Mouse (Mus musculus) myocyte (in vitro differentiated cells): ENCODE results near the gene Olfr1404. TPM values are rescaled to one million over a fixed set of nuclear protein-coding genes. Genes with fewer than 3 reads are reported as not detected.
"Not testable (repeated sequence)": the region's sequence is repeated elsewhere in the genome, so short reads cannot be mapped to it uniquely, and the experiment has no call there.

Experiments used
- H3K27me3 ChIP-seq: one replicate; pipeline ENCODE4 v1.6.1; 2011; ENCODE audit not compliant: control insufficient read depth, insufficient read depth, insufficient read length
- H3K36me3 ChIP-seq: one replicate; pipeline ENCODE4 v1.6.1; 2011; ENCODE audit not compliant: control insufficient read depth, insufficient read depth
- H3K4me2 ChIP-seq: one replicate; pipeline ENCODE4 v1.6.1; 2011; ENCODE audit warnings: low read depth, control low read depth
- H3K4me3 ChIP-seq: one replicate; pipeline ENCODE4 v1.5.1; 2011; ENCODE audit warnings: mild to moderate bottlenecking, control low read depth, moderate library complexity
- H3K79me2 ChIP-seq: one replicate; pipeline ENCODE4 v1.6.1; 2011; ENCODE audit not compliant: control insufficient read depth, insufficient read depth
- H3ac ChIP-seq: one replicate; pipeline ENCODE4 v1.6.1; 2011; ENCODE audit not compliant: control insufficient read depth, insufficient read length
- CEBPB ChIP-seq: IDR thresholded peaks from 2 replicates; pipeline ENCODE4 v1.6.1; 2011; ENCODE audit warnings: mild to moderate bottlenecking, moderate library complexity; ENCODE audit not compliant: poor library complexity, insufficient read depth, severe bottlenecking
- E2F4 ChIP-seq: IDR thresholded peaks from one replicate; pipeline ENCODE4 v1.6.1; 2011; ENCODE audit warnings: mild to moderate bottlenecking, control low read depth, moderate library complexity; ENCODE audit not compliant: insufficient read depth
- MAX ChIP-seq: IDR thresholded peaks from one replicate; pipeline ENCODE4 v1.6.1; 2011; ENCODE audit warnings: low read depth, mild to moderate bottlenecking, control low read depth
- MYOD1 ChIP-seq, 3 experiments: IDR thresholded peaks; one replicate each; pipeline ENCODE4 v1.6.1; 2011; ENCODE audit warnings: control low read depth in 2 of 3, low read depth in 2 of 3, mild to moderate bottlenecking in 2 of 3, moderate library complexity in 1 of 3; ENCODE audit not compliant: insufficient read length in 2 of 3, control insufficient read depth in 1 of 3
- MYOG ChIP-seq, 3 experiments: IDR thresholded peaks; one replicate each; pipeline ENCODE4 v1.6.1; 2011; ENCODE audit warnings: control low read depth in 2 of 3, low read depth in 2 of 3, mild to moderate bottlenecking in 2 of 3; ENCODE audit not compliant: insufficient read length in 2 of 3, control insufficient read depth in 1 of 3, insufficient read depth in 1 of 3
- POLR2A ChIP-seq: IDR thresholded peaks from one replicate; pipeline ENCODE4 v1.6.1; 2011; ENCODE audit warnings: low read depth, mild to moderate bottlenecking, control low read depth, moderate library complexity; ENCODE audit not compliant: insufficient read length
- POLR2AphosphoS2 ChIP-seq: IDR thresholded peaks from one replicate; pipeline ENCODE4 v1.6.1; 2011; ENCODE audit warnings: low read depth, control low read depth; ENCODE audit not compliant: insufficient read length
- REST ChIP-seq: IDR thresholded peaks from one replicate; pipeline ENCODE4 v1.6.1; 2011; ENCODE audit warnings: mild to moderate bottlenecking, control low read depth, moderate library complexity; ENCODE audit not compliant: insufficient read depth, insufficient read length
- SRF ChIP-seq: IDR thresholded peaks from one replicate; pipeline ENCODE4 v1.6.1; 2011; ENCODE audit warnings: low read depth; ENCODE audit not compliant: control insufficient read depth, insufficient read length
- TCF12 ChIP-seq: IDR thresholded peaks from one replicate; pipeline ENCODE4 v1.6.1; 2011; ENCODE audit warnings: mild to moderate bottlenecking, control low read depth; ENCODE audit not compliant: poor library complexity, insufficient read depth, severe bottlenecking
- TCF3 ChIP-seq: IDR thresholded peaks from one replicate; pipeline ENCODE4 v1.6.1; 2011; ENCODE audit warnings: low read depth, control low read depth; ENCODE audit not compliant: insufficient read length
- USF1 ChIP-seq: IDR thresholded peaks from one replicate; pipeline ENCODE4 v1.6.1; 2011; ENCODE audit warnings: low read depth, mild to moderate bottlenecking, control low read depth, moderate library complexity
- polyA plus RNA-seq: library from polyadenylated mRNA; unstranded; fragments of >200 nt; fragmentation: generic; extraction: Trizol; gene quantifications from one replicate; pipeline ENCODE4 v1.2.1, GENCODE M21; 2012; ENCODE audit warnings: missing spikeins

The Olfr1404 gene
- polyA plus RNA-seq, 1 experiment = not detected

GRCm38 (mm10) chr1:173197508-173197907 is 14.7 kb upstream of the Olfr1404 start, which contains the start of gene Olfr218:
Gene Olfr218, plus strand, starts transcription at chr1:173197808.
- no peaks in the 10 kb centered on the region for H3K79me2 ChIP-seq
- TF ChIP-seq E2F4 = no peak
- TF ChIP-seq TCF12 = no peak
- no peak for TF ChIP-seq POLR2A
- TF ChIP-seq MYOG (IDR thresholded peaks at IDR 0.05; ENCODE audit: control insufficient read depth in 1 of 3, insufficient read depth in 1 of 3, insufficient read length in 2 of 3, low read depth in 2 of 3) = no peak
- no peak for TF ChIP-seq USF1
- TF ChIP-seq POLR2AphosphoS2 = no peak
- TF ChIP-seq MYOD1 (IDR thresholded peaks at IDR 0.05; ENCODE audit: control insufficient read depth in 1 of 3, insufficient read length in 2 of 3, low read depth in 2 of 3) = no peak
- no peak for TF ChIP-seq MAX
- no peak for TF ChIP-seq TCF3
- TF ChIP-seq CEBPB = no peak
- no peak for TF ChIP-seq SRF
- TF ChIP-seq REST = no peak
- H3K4me3 ChIP-seq = no peak within 1 kb of the TSS
- no peak within 1 kb of the TSS for H3K4me2 ChIP-seq
- H3ac ChIP-seq = no peak within 1 kb of the TSS
- H3K36me3 ChIP-seq = no peaks in the 10 kb centered on the region
- no peaks in the 10 kb centered on the region for H3K27me3 ChIP-seq

GRCm38 (mm10) chr1:173216481-173216880 is 4.3 kb downstream of the Olfr1404 start:
- Histone ChIP-seq H3K4me3 (no peak overlapping the region), H3K79me2 (no peaks in the 10 kb centered on the region), H3K4me2 (no peak overlapping the region), H3K36me3 (no peaks in the 10 kb centered on the region), H3K27me3 (no peaks in the 10 kb centered on the region), H3ac (no peak overlapping the region)
- no peak for TF ChIP-seq SRF
- TF ChIP-seq REST = no peak
- TF ChIP-seq USF1 = no peak
- no peak for TF ChIP-seq TCF3
- no peak for TF ChIP-seq CEBPB
- no peak for TF ChIP-seq MAX
- TF ChIP-seq POLR2A = no peak
- TF ChIP-seq MYOD1 (IDR thresholded peaks at IDR 0.05; ENCODE audit: control insufficient read depth in 1 of 3, insufficient read length in 2 of 3, low read depth in 2 of 3) = no peak
- TF ChIP-seq MYOG (IDR thresholded peaks at IDR 0.05; ENCODE audit: control insufficient read depth in 1 of 3, insufficient read depth in 1 of 3, insufficient read length in 2 of 3, low read depth in 2 of 3) = no peak
- no peak for TF ChIP-seq E2F4
- no peak for TF ChIP-seq POLR2AphosphoS2
- TF ChIP-seq TCF12 = no peak

GRCm38 (mm10) chr1:173227081-173227480 is 14.9 kb downstream of the Olfr1404 start, which contains the start of gene Fcer1a:
Gene Fcer1a, minus strand, starts transcription at chr1:173227214.
- Histone ChIP-seq H3K36me3 (no peaks in the 10 kb centered on the region), H3K4me3 (no peak within 1 kb of the TSS), H3K79me2 (no peaks in the 10 kb centered on the region), H3K4me2 (no peak within 1 kb of the TSS), H3K27me3 (no peaks in the 10 kb centered on the region), H3ac (no peak within 1 kb of the TSS)
- TF ChIP-seq SRF (no peak), MYOG (IDR thresholded peaks at IDR 0.05; ENCODE audit: control insufficient read depth in 1 of 3, insufficient read depth in 1 of 3, insufficient read length in 2 of 3, low read depth in 2 of 3) (no peak), MYOD1 (IDR thresholded peaks at IDR 0.05; ENCODE audit: control insufficient read depth in 1 of 3, insufficient read length in 2 of 3, low read depth in 2 of 3) (no peak), CEBPB (no peak), TCF12 (no peak), E2F4 (no peak), TCF3 (no peak), REST (no peak), MAX (no peak), USF1 (no peak), POLR2AphosphoS2 (no peak), POLR2A (no peak)

DNA sequence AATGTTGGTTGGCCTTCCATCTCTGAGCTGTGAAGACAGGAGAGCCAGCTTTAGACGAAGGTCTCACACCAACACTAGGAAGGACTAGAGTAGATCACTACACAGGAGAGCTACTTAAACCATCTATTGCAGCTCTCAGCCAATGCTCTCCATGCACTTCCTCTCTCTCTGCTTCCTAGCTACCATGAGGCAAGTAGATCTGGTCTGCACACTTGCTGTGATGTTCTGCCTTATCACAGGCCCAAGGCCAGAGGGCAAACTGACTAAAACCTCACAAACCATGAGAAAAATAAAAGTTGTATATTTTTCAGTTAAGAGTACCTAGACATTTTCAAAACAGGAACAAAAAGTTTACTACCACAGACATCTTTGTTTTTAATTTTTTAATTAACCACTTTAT is 24.8 kb downstream of the Olfr1404 start:
- H3K27me3 ChIP-seq, H3K4me2 ChIP-seq, H3ac ChIP-seq, H3K36me3 ChIP-seq, H3K79me2 ChIP-seq, H3K4me3 ChIP-seq: not testable (repeated sequence)

DNA sequence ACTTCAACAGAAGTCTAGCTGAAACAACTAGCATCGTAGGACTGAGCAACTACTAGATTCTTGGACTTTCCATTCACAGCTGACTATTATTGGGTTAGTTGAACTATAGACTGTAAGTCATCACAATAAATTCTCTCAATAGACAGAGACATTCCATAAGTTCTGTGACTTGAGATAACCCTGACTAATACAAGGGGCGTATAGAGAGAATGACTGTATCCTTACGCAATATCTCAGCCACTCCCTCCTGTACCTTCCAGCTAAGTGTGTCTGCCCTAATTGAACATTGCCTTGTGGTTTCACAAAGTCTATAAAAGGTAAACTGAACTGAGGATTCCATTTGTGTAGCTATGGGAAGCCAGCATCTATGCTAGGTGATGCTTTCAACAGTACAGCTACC is 37.7 kb downstream of the Olfr1404 start:
- TF ChIP-seq MAX = no peak
- no peak for TF ChIP-seq SRF
- TF ChIP-seq USF1 = no peak
- no peak for TF ChIP-seq E2F4
- no peak for TF ChIP-seq POLR2AphosphoS2
- TF ChIP-seq CEBPB = no peak
- TF ChIP-seq MYOG (IDR thresholded peaks at IDR 0.05; ENCODE audit: control insufficient read depth in 1 of 3, insufficient read depth in 1 of 3, insufficient read length in 2 of 3, low read depth in 2 of 3) = no peak
- TF ChIP-seq MYOD1 (IDR thresholded peaks at IDR 0.05; ENCODE audit: control insufficient read depth in 1 of 3, insufficient read length in 2 of 3, low read depth in 2 of 3) = no peak
- TF ChIP-seq REST = no peak
- TF ChIP-seq POLR2A = no peak
- TF ChIP-seq TCF12 = no peak
- no peak for TF ChIP-seq TCF3
- Histone ChIP-seq H3K4me3 (no peak overlapping the region), H3ac (no peak overlapping the region), H3K79me2 (no peaks in the 10 kb centered on the region), H3K4me2 (no peak overlapping the region), H3K36me3 (no peaks in the 10 kb centered on the region), H3K27me3 (no peaks in the 10 kb centered on the region)
